8 mouse cellular contexts compared by ENCODE assay signal in the genomic region with DNA sequence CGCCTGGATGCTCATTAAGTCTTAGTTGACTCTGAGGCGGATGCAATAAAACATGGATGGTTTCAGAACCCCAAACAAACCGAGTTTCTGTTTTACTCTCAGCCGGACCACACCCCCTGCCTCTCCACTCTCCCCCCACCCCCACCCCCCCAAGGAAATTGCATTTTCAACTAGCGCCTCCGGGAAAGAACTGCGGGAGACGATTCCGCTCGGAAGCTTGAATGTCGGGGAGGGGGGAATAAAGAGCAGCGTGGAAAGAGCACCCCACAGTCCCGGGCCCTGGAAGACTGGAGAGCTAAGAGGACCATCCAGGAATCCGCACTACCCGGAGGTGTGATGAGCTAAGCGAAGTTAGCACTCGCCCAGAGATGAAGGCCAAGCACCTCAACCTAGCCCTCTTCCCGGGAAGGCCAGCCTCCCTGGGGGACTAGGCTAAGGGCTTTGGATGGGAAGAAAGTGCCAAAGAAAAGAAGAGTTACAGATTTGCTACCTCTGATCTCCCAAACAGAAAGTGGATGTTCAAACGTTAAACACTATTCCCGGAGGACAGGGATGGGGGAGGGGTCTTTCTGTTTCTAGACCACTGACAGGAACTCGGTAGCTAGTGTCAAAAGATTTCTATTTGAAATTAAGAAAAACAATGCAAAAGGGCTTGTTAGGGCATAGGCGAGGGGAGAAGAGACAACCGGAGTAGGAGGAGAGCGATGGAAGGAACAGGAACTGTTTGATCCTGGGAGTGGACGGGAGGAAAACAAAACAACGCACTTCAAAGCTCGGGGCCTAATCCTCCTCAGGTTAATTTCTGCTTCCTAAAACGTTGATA.
DNase-seq lines count a peak whose midpoint lies in the region; ATAC-seq lines count a peak whose summit lies in the region.

No protein-coding gene starts in this region.

- ATAC-seq in hindbrain, embryonic 14.5 days (ENCODE audit: low FRiP score) = no peak
- no peak for ATAC-seq in midbrain, embryonic 11.5 days (ENCODE audit: low FRiP score)

- no peaks in the 10 kb centered on the region for H3K36me3 ChIP-seq in hindbrain, embryonic 14.5 days (replicated peaks; ENCODE audit: control insufficient read depth, insufficient read depth)
- no peaks in the 10 kb centered on the region for H3K36me3 ChIP-seq in midbrain, embryonic 11.5 days (ENCODE audit: control insufficient read depth, insufficient read depth, low read length)

- H3K9ac ChIP-seq in hindbrain, embryonic 14.5 days = no peak overlapping the region
- H3K9ac ChIP-seq in midbrain, embryonic 11.5 days (ENCODE audit: low read length) = no peak overlapping the region

- H3K4me2 ChIP-seq in hindbrain, embryonic 14.5 days (replicated peaks) = peak overlapping the region; percentile 48
- H3K4me2 ChIP-seq in midbrain, embryonic 11.5 days = peak overlapping the region; percentile 49

- H3K27me3 ChIP-seq in hindbrain, embryonic 14.5 days (ENCODE audit: control insufficient read depth, insufficient read depth, low read length) = peaks cover 73% of the 10 kb centered on the region
- peaks cover 53% of the 10 kb centered on the region for H3K27me3 ChIP-seq in midbrain, embryonic 11.5 days (ENCODE audit: control insufficient read depth, insufficient read depth, low read length)

- peak; percentile 49 for DNase-seq in ES-CJ7 (ENCODE audit: low read depth, low spot score)
- no peak for DNase-seq in hindbrain, embryonic 14.5 days (ENCODE audit: low spot score)
- peak; percentile 96 for DNase-seq in midbrain, embryonic 11.5 days (ENCODE audit: low spot score, missing footprints)
- no peak for DNase-seq in urinary bladder, postnatal 25 days (ENCODE audit: low spot score)
- no peak for DNase-seq in adrenal gland, postnatal 4 days (ENCODE audit: low spot score in 2 of 2)
- DNase-seq in adrenal gland, adult 18-20 months (ENCODE audit: low spot score in 2 of 2) = no peak
- no peak for DNase-seq in right cerebral cortex, adult 2 months (ENCODE audit: low spot score in 2 of 2)

- H3K9me3 ChIP-seq in hindbrain, embryonic 14.5 days (ENCODE audit: control insufficient read depth, low read length) = no peaks in the 10 kb centered on the region
- H3K9me3 ChIP-seq in midbrain, embryonic 11.5 days (ENCODE audit: control insufficient read depth, low read length) = no peaks in the 10 kb centered on the region

- no peak overlapping the region for H3K27ac ChIP-seq in brown adipose tissue, adult 24 weeks (replicated peaks; ENCODE audit: low read depth, low read length)
- H3K27ac ChIP-seq in hindbrain, embryonic 14.5 days = no peak overlapping the region
- H3K27ac ChIP-seq in midbrain, embryonic 11.5 days (ENCODE audit: low read depth, low read length) = peak overlapping the region; percentile 33; the same call in 1 of the 2 replicates

- 1% methylated on average over 28 of the region's 28 CpGs for WGBS in hindbrain, embryonic 14.5 days
- WGBS in midbrain, embryonic 11.5 days = 2% methylated on average over 28 of the region's 28 CpGs

- peak overlapping the region; percentile 26; the same call in 1 of the 2 replicates for H3K4me3 ChIP-seq in brown adipose tissue, adult 24 weeks (ENCODE audit: insufficient read depth, low read depth, low read length)
- H3K4me3 ChIP-seq in hindbrain, embryonic 14.5 days (replicated peaks; ENCODE audit: low read length) = peak overlapping the region; percentile 10; the same call in 1 of the 2 replicates
- peak overlapping the region; percentile 16; the same call in 1 of the 2 replicates for H3K4me3 ChIP-seq in midbrain, embryonic 11.5 days (ENCODE audit: low read depth, low read length)

- no peaks in the 10 kb centered on the region for H3K4me1 ChIP-seq in brown adipose tissue, adult 24 weeks (ENCODE audit: control insufficient read depth, insufficient read depth, insufficient read length, low read length)
- H3K4me1 ChIP-seq in hindbrain, embryonic 14.5 days (replicated peaks; ENCODE audit: control insufficient read depth, insufficient read depth, low read length) = peaks cover 4% of the 10 kb centered on the region
- H3K4me1 ChIP-seq in midbrain, embryonic 11.5 days (ENCODE audit: control insufficient read depth, insufficient read depth, low read length) = peaks cover 21% of the 10 kb centered on the region

Comparison
In these comparisons a context has a peak if more than half of its experiments do, and no peak if none do; other contexts are left out.
1. DNase-seq: peak in ES-CJ7 (single experiment) and midbrain, embryonic 11.5 days (single experiment); none in hindbrain, embryonic 14.5 days (single experiment), urinary bladder, postnatal 25 days (single experiment), adrenal gland, postnatal 4 days (0 of 2), adrenal gland, adult 18-20 months (0 of 2) and right cerebral cortex, adult 2 months (0 of 2).
2. Peak in every context shown above with its lines, with median percentiles within 50 percentile points of each other: H3K4me3 ChIP-seq.